Mouse (Mus musculus) left cerebral cortex, adult 2 months (tissue): ENCODE results near the gene Rfc5. TPM values are rescaled to one million over a fixed set of nuclear protein-coding genes. Genes with fewer than 3 reads are reported as not detected.
"Not testable (repeated sequence)": the region's sequence is repeated elsewhere in the genome, so short reads cannot be mapped to it uniquely, and the experiment has no call there.

Source experiments
- DNase-seq, 2 experiments: peaks; one replicate each; pipeline ENCODE4 v3.0.0; 2021 to 2022; ENCODE audit warnings: low spot score in 2 of 2, mixed read lengths in 1 of 2; ENCODE audit errors: extremely low spot score in 1 of 2
- H3K27ac ChIP-seq: fragments of 200-600 bp; 2 replicates; pipeline ENCODE4 v1.8.1; 2022
- H3K4me3 ChIP-seq: fragments of 200-600 bp; 2 replicates; pipeline ENCODE4 v1.8.1; 2022
- CTCF ChIP-seq: fragments of 200-600 bp; IDR thresholded peaks from 2 replicates; pipeline ENCODE4 v1.8.1; 2022; ENCODE audit warnings: antibody characterized with exemption, mild to moderate bottlenecking, moderate library complexity
- intact Hi-C: fragments of 180-260 bp; cut with DNase I; formaldehyde crosslinking; loops from one replicate; pipeline ENCODE4 v1.15.1; 2025
- total RNA-seq, 2 experiments: library from RNA; stranded (reverse); gene quantifications; 2 replicates each; pipeline ENCODE4 v1.2.3; 2021

The Rfc5 gene
- total RNA-seq, 2 experiments from 2014 or later, result 16.1 to 16.7 TPM

DNA sequence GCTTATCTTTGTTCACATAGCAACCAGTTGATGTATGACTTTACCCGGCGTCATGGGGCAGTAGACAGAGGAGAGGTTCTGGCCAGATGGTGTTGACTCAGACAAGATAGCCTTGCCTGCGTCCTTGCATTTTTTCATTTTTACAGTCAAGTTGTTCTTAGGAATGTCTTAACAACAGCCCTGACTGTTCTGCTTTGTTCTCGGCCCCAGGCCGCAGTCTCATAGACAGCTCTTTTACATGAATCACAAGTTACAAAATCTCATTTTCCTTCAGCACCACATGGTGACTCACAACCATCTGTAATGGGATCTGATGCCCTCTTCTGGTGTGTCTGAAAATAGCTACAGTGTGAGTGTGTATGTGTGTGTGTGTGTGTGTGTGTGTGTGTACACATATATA lies 44.4 kb downstream of the Rfc5 start:
- TF ChIP-seq CTCF, result peak; percentile 8
- H3K27ac ChIP-seq, DNase-seq, intact Hi-C loops, H3K4me3 ChIP-seq: not testable (repeated sequence)

DNA sequence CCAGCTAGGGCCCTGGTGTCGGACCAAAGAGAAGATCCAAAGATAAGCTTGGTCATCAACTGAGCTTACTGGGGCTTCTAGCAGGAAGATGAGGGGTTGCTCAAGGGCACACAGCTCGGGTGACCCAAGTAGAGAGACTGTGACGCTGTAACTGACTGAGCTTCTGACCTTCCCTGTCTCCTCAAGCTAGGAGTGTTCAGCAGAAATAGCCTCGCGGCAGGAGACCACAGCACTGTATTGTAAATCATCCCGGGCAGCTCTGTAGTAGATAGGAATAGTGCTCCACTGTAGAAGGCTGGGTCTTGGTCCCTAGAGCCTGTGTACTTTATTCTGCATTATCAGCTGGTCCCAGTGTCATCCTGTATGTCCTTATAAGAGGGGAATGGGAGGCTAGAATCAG lies 47.0 kb downstream of the Rfc5 start:
- Histone ChIP-seq H3K4me3 (no peak overlapping the region), H3K27ac (no peak overlapping the region)
- intact Hi-C loops, result no loop called here
- no peak for TF ChIP-seq CTCF
- no peak for DNase-seq

DNA sequence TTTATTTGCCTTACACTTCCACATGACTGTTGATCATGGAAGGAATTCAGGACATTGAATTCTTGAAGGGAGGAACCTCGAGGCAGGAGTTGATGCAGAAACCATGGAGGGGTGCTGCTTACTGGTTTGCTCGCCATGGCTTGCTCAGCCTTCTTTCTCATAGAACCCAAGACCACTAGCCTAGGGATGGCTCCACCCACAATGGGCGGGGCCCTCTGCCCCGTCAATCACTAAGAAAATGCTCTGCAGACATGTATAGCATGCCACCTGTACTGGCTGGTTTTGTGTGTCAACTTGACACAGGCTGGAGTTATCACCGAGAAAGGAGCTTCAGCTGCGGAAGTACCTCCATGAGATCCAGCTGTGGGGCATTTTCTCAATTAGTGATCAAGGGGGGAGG lies 48.8 kb downstream of the Rfc5 start:
- no peak for TF ChIP-seq CTCF
- Histone ChIP-seq H3K4me3 (no peak overlapping the region), H3K27ac (no peak overlapping the region)
- intact Hi-C loops, result no loop called here
- no peak for DNase-seq

DNA sequence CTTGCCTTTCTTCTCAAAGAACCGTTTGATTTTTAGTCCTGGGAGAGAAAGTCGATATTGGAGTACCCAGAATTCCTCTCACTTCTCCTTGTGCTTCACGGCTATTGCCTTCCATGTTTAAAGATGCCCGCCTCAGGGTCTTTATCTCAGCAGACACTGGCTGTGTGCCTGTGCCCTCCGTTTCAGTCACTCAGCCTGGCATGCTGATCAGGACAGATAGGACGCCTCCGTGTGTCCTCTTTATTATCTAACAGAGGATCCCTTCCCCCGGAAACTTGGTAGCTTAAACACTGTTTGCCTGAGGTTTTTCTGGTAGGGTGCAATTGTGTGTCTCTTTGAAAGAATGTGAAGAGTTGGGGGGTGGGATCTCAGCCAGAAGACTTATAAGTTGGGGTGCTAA lies 50.3 kb downstream of the Rfc5 start:
- intact Hi-C loops, result no loop called here
- Histone ChIP-seq H3K4me3 (no peak overlapping the region), H3K27ac (no peak overlapping the region)
- TF ChIP-seq CTCF, result no peak
- no peak for DNase-seq

DNA sequence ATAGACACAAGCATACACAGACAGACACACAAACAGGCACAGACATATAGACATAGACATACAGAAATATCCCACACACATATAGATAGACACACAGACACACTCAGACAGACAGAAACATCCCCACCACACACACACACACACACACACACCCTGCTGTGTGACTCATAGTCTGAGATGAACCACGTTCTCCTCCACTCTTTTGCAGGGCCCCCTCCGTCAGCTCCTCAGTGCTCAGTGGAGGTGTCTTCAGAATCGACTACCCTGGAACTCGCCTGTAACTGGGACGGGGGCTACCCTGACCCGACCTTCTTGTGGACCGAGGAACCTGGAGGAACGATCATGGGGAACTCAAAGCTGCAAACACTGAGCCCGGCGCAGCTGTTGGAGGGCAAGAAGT lies 50.8 kb downstream of the Rfc5 start:
- DNase-seq, result no peak
- no peak overlapping the region for H3K4me3 ChIP-seq
- no peak for TF ChIP-seq CTCF
- H3K27ac ChIP-seq, result no peak overlapping the region
- intact Hi-C loops, result no loop called here

DNA sequence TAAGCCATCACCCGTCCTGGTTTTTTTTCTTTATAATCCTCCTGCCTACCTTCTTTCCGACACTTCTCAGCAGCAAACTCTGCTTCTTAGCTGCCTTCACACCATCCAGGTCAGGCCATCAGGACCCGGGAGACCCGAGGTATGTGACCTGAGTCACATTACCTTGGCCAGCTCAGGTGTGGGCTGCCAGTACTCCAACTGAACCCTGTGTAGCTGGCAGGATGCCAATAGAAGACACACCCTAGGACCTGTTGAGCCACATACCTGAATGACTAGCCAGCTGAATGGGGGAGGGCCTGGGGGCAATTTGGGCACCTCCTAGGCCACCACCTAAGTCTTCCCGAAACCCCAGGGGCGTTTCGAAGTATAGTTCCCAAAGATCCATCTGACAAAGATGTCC lies 58.4 kb downstream of the Rfc5 start:
- no peak for TF ChIP-seq CTCF
- no peak for DNase-seq
- intact Hi-C loops, result no loop called here
- no peak overlapping the region for H3K4me3 ChIP-seq
- H3K27ac ChIP-seq, result no peak overlapping the region

Other genes with a start within 250 kb of the Rfc5 start
- 100 to 1,000 TPM; 647 to 672 TPM for gene Pebp1, start 101.4 kb downstream of the Rfc5 start, total RNA-seq
- gene Vsig10, start 70.0 kb downstream of the Rfc5 start, total RNA-seq, result 1 to 10 TPM; 1.7 to 2.1 TPM
- 100 to 1,000 TPM; 302 TPM for gene Wsb2, start 31.7 kb downstream of the Rfc5 start, total RNA-seq
- gene Ksr2, start 25.0 kb upstream of the Rfc5 start, total RNA-seq, result 10 to 100 TPM; 40.8 to 47.2 TPM